Mouse (Mus musculus) fibroblast of lung, adult 2 months (primary cell): Measurements from ENCODE around the gene Nudt14.

Experiments
- DNase-seq: peaks from one replicate; pipeline ENCODE4 v3.0.0-alpha.2; 2011; ENCODE audit warnings: low read depth

Gene Nudt14

GRCm38 (mm10) chr12:112950040-112950760 lies 8.3 kb upstream of the Nudt14 start:
- DNase-seq, result peak; percentile 35

GRCm38 (mm10) chr12:112947307-112947706 lies 5.4 kb upstream of the Nudt14 start:
- no peak for DNase-seq

- no peak for DNase-seq
These were observed 1.7 kb upstream of the Nudt14 start for GRCm38 (mm10) chr12:112943669-112944068.

GRCm38 (mm10) chr12:112941156-112941775 lies 658 bp downstream of the Nudt14 start:
- no peak for DNase-seq

GRCm38 (mm10) chr12:112940710-112941109 lies 1.2 kb downstream of the Nudt14 start:
- DNase-seq, result no peak

- DNase-seq, result no peak
These were observed 1.7 kb downstream of the Nudt14 start for GRCm38 (mm10) chr12:112940238-112940637.

- no peak for DNase-seq
These were observed 2.9 kb downstream of the Nudt14 start for GRCm38 (mm10) chr12:112938873-112939565.

- DNase-seq, result no peak
These were observed 3.6 kb downstream of the Nudt14 start for GRCm38 (mm10) chr12:112938366-112938765.

GRCm38 (mm10) chr12:112937906-112938305 lies 4.0 kb downstream of the Nudt14 start:
- no peak for DNase-seq

GRCm38 (mm10) chr12:112932647-112933046 lies 9.3 kb downstream of the Nudt14 start:
- no peak for DNase-seq

- DNase-seq, result no peak
These were observed 12.2 kb downstream of the Nudt14 start, which contains the start of gene Jag2 for GRCm38 (mm10) chr12:112929562-112930352. Gene Jag2, minus strand, starts transcription at chr12:112929776.

- no peak for DNase-seq
These were observed 13.3 kb downstream of the Nudt14 start for GRCm38 (mm10) chr12:112928401-112929241.

- no peak for DNase-seq
These were observed 14.7 kb downstream of the Nudt14 start for GRCm38 (mm10) chr12:112927265-112927664.

- DNase-seq, result no peak
These were observed 16.0 kb downstream of the Nudt14 start for GRCm38 (mm10) chr12:112925950-112926349.

- no peak for DNase-seq
These were observed 19.4 kb downstream of the Nudt14 start for GRCm38 (mm10) chr12:112922541-112922940.

GRCm38 (mm10) chr12:112921518-112921917 lies 20.4 kb downstream of the Nudt14 start:
- DNase-seq, result no peak

- no peak for DNase-seq
These were observed 24.0 kb downstream of the Nudt14 start for GRCm38 (mm10) chr12:112917906-112918305.

GRCm38 (mm10) chr12:112917486-112917885 lies 24.4 kb downstream of the Nudt14 start:
- DNase-seq, result no peak

GRCm38 (mm10) chr12:112916698-112917400 lies 25.1 kb downstream of the Nudt14 start:
- no peak for DNase-seq

GRCm38 (mm10) chr12:112915587-112915986 lies 26.3 kb downstream of the Nudt14 start:
- DNase-seq, result no peak

GRCm38 (mm10) chr12:112914527-112914926 lies 27.4 kb downstream of the Nudt14 start:
- DNase-seq, result no peak
